Mouse (Mus musculus) hindbrain, embryonic 11.5 days (tissue): ENCODE measurements at regions not wholly inside any gene's neighbourhood (a gene's known extent, or its start where the extent isn't known, plus 50 kb on each side); places are given as distances from the start of the nearest gene placed in this dataset.

Source experiments
- ATAC-seq: fragments of 200-750 bp; cut with Nextera tagmentation; 2 replicates; pipeline ENCODE4 v1.8.0; 2017; ENCODE audit warnings: mild to moderate bottlenecking, moderate TSS enrichment, moderate library complexity; ENCODE audit not compliant: low FRiP score
- DNase-seq: peaks from one replicate; pipeline ENCODE4 v3.0.0-alpha.2; 2015; ENCODE audit warnings: low spot score
- H3K27ac ChIP-seq: fragments of 300-500 bp; sonication (generic); 2 replicates; pipeline ENCODE4 v1.5.1; 2014; ENCODE audit warnings: mild to moderate bottlenecking, low read depth, low read length
- H3K27me3 ChIP-seq: fragments of 300-500 bp; sonication (generic); 2 replicates; pipeline ENCODE4 v1.6.1; 2014; ENCODE audit warnings: mild to moderate bottlenecking, low read length, moderate library complexity, mixed read lengths; ENCODE audit not compliant: control insufficient read depth, insufficient read depth
- H3K36me3 ChIP-seq: fragments of 300-500 bp; sonication (generic); 2 replicates; pipeline ENCODE4 v1.6.1; 2014; ENCODE audit warnings: mild to moderate bottlenecking, low read length, moderate library complexity, mixed read lengths; ENCODE audit not compliant: control insufficient read depth, insufficient read depth
- H3K4me1 ChIP-seq: fragments of 300-500 bp; sonication (generic); replicated peaks from 2 replicates; pipeline ENCODE4 v1.6.1; 2014; ENCODE audit warnings: low read length, mixed read lengths; ENCODE audit not compliant: control insufficient read depth, insufficient read depth
- H3K4me2 ChIP-seq: fragments of 300-500 bp; sonication (generic); replicated peaks from 2 replicates; pipeline ENCODE4 v1.6.1; 2014; ENCODE audit warnings: mild to moderate bottlenecking, low read depth, low read length
- H3K4me3 ChIP-seq: fragments of 300-500 bp; sonication (generic); 2 replicates; pipeline ENCODE4 v1.5.1; 2014; ENCODE audit warnings: low read depth, low read length
- H3K9ac ChIP-seq: fragments of 300-500 bp; sonication (generic); 2 replicates; pipeline ENCODE4 v1.6.1; 2014; ENCODE audit warnings: low read depth, low read length
- H3K9me3 ChIP-seq: fragments of 300-500 bp; sonication (generic); 2 replicates; pipeline ENCODE4 v1.6.1; 2016; ENCODE audit warnings: low read length; ENCODE audit not compliant: control insufficient read depth
- WGBS: fragments of 180-500 bp; shearing (Covaris S2); extraction: QIAGEN DNeasy Blood & Tissue Kit; methylation state at CpG from one replicate; pipeline ENCODE4 v1.1.7; 2014; 5-methylcytosine and 5-hydroxymethylcytosine counted together

- Histone ChIP-seq H3K36me3 (no peaks in the 10 kb centered on the region), H3K27me3 (no peaks in the 10 kb centered on the region), H3K4me1 (no peaks in the 10 kb centered on the region), H3K9me3 (no peaks in the 10 kb centered on the region), H3K9ac (no peak overlapping the region), H3K4me2 (no peak overlapping the region), H3K4me3 (no peak overlapping the region), H3K27ac (no peak overlapping the region)
- DNase-seq (no peak), ATAC-seq (no peak)
- 85% methylated on average over 7 of the region's 7 CpGs for WGBS
Observed at GRCm38 (mm10) chr1:88968142-88968541, 102.1 kb upstream of the Sh3bp4 start.

GRCm38 (mm10) chr1:88969016-88969415, 101.2 kb upstream of the Sh3bp4 start:
- no peaks in the 10 kb centered on the region for H3K4me1 ChIP-seq
- no peak overlapping the region for H3K9ac ChIP-seq
- no peak overlapping the region for H3K4me3 ChIP-seq
- H3K9me3 ChIP-seq = no peaks in the 10 kb centered on the region
- 92% methylated on average over 7 of the region's 7 CpGs for WGBS
- DNase-seq (no peak), ATAC-seq (no peak)
- no peak overlapping the region for H3K4me2 ChIP-seq
- no peaks in the 10 kb centered on the region for H3K27me3 ChIP-seq
- no peaks in the 10 kb centered on the region for H3K36me3 ChIP-seq
- no peak overlapping the region for H3K27ac ChIP-seq

- H3K27ac ChIP-seq = no peak overlapping the region
- H3K27me3 ChIP-seq = no peaks in the 10 kb centered on the region
- no peak overlapping the region for H3K4me2 ChIP-seq
- DNase-seq (no peak), ATAC-seq (no peak)
- no peaks in the 10 kb centered on the region for H3K36me3 ChIP-seq
- no peak overlapping the region for H3K4me3 ChIP-seq
- no peaks in the 10 kb centered on the region for H3K4me1 ChIP-seq
- H3K9me3 ChIP-seq = no peaks in the 10 kb centered on the region
- no peak overlapping the region for H3K9ac ChIP-seq
- WGBS = 95% methylated on average over 3 of the region's 3 CpGs
Observed at GRCm38 (mm10) chr1:88969630-88970029, 100.6 kb upstream of the Sh3bp4 start.

GRCm38 (mm10) chr1:88976101-88976500, 94.1 kb upstream of the Sh3bp4 start:
- H3K36me3 ChIP-seq = no peaks in the 10 kb centered on the region
- DNase-seq (no peak), ATAC-seq (no peak)
- H3K4me3 ChIP-seq = no peak overlapping the region
- H3K27ac ChIP-seq = no peak overlapping the region
- H3K9ac ChIP-seq = no peak overlapping the region
- no peaks in the 10 kb centered on the region for H3K27me3 ChIP-seq
- 91% methylated on average over 8 of the region's 8 CpGs for WGBS
- no peaks in the 10 kb centered on the region for H3K4me1 ChIP-seq
- H3K9me3 ChIP-seq = no peaks in the 10 kb centered on the region
- no peak overlapping the region for H3K4me2 ChIP-seq

- no peak for ATAC-seq
Observed at GRCm38 (mm10) chr1:88988011-88988695, 82.1 kb upstream of the Sh3bp4 start.

GRCm38 (mm10) chr1:88994588-88995331, 75.5 kb upstream of the Sh3bp4 start:
- WGBS = 69% methylated on average over 12 of the region's 12 CpGs
- Histone ChIP-seq H3K27ac (no peak overlapping the region), H3K4me1 (no peaks in the 10 kb centered on the region), H3K9me3 (no peaks in the 10 kb centered on the region), H3K36me3 (no peaks in the 10 kb centered on the region), H3K4me3 (no peak overlapping the region), H3K9ac (no peak overlapping the region), H3K27me3 (no peaks in the 10 kb centered on the region), H3K4me2 (no peak overlapping the region)
- ATAC-seq (no peak), DNase-seq (no peak)

More at GRCm38 (mm10) chr1:88988011-88988695, 82.1 kb upstream of the Sh3bp4 start:
- Histone ChIP-seq H3K4me2 (no peak overlapping the region), H3K27ac (no peak overlapping the region), H3K4me3 (no peak overlapping the region), H3K36me3 (no peaks in the 10 kb centered on the region), H3K27me3 (no peaks in the 10 kb centered on the region), H3K9ac (no peak overlapping the region), H3K9me3 (no peaks in the 10 kb centered on the region), H3K4me1 (no peaks in the 10 kb centered on the region)
- DNase-seq = no peak

- no peaks in the 10 kb centered on the region for H3K36me3 ChIP-seq
- H3K4me2 ChIP-seq = no peak overlapping the region
- no peak overlapping the region for H3K4me3 ChIP-seq
- H3K4me1 ChIP-seq = no peaks in the 10 kb centered on the region
- no peaks in the 10 kb centered on the region for H3K9me3 ChIP-seq
- no peak overlapping the region for H3K9ac ChIP-seq
- WGBS = 36% methylated on average over 8 of the region's 8 CpGs
- H3K27ac ChIP-seq = no peak overlapping the region
- H3K27me3 ChIP-seq = no peaks in the 10 kb centered on the region
- ATAC-seq = no peak
- no peak for DNase-seq
Observed at GRCm38 (mm10) chr1:88995945-88996344, 74.3 kb upstream of the Sh3bp4 start.

GRCm38 (mm10) chr1:88996657-88997056, 73.6 kb upstream of the Sh3bp4 start:
- DNase-seq (no peak), ATAC-seq (no peak)
- WGBS = 67% methylated on average over 7 of the region's 7 CpGs

GRCm38 (mm10) chr1:88997847-88998246, 72.4 kb upstream of the Sh3bp4 start:
- no peaks in the 10 kb centered on the region for H3K27me3 ChIP-seq
- no peaks in the 10 kb centered on the region for H3K36me3 ChIP-seq
- no peaks in the 10 kb centered on the region for H3K9me3 ChIP-seq
- no peak overlapping the region for H3K9ac ChIP-seq
- H3K4me2 ChIP-seq = no peak overlapping the region
- ATAC-seq (no peak), DNase-seq (no peak)
- 89% methylated on average over 12 of the region's 12 CpGs for WGBS
- H3K4me1 ChIP-seq = no peaks in the 10 kb centered on the region
- no peak overlapping the region for H3K4me3 ChIP-seq
- H3K27ac ChIP-seq = no peak overlapping the region

More at GRCm38 (mm10) chr1:88996657-88997056, 73.6 kb upstream of the Sh3bp4 start:
- H3K4me3 ChIP-seq = no peak overlapping the region
- H3K4me2 ChIP-seq = no peak overlapping the region
- H3K4me1 ChIP-seq = no peaks in the 10 kb centered on the region
- no peak overlapping the region for H3K9ac ChIP-seq
- H3K27ac ChIP-seq = no peak overlapping the region
- H3K9me3 ChIP-seq = no peaks in the 10 kb centered on the region
- no peaks in the 10 kb centered on the region for H3K27me3 ChIP-seq
- no peaks in the 10 kb centered on the region for H3K36me3 ChIP-seq
